Mouse (Mus musculus): ENCODE results near the gene Yjefn3.
"Not testable (repeated sequence)": the region's sequence is repeated elsewhere in the genome, so short reads cannot be mapped to it uniquely, and the experiment has no call there.

Yjefn3 gene

GRCm38 (mm10) chr8:69902163-69903062, at the start of gene Yjefn3, which contains the start of the genes Tssk6 and Ndufa13:
Gene Yjefn3 (minus strand): TSS chr8:69902712.
Gene Tssk6 (plus strand): TSS chr8:69902184.
Gene Ndufa13 (minus strand): TSS chr8:69902558.
- no peak for DNase-seq (ENCODE audit: low read depth, low spot score)

GRCm38 (mm10) chr8:69950300-69950699, 47.8 kb upstream of the Yjefn3 start:
- DNase-seq (ENCODE audit: low read depth, low spot score): no peak

GRCm38 (mm10) chr8:69942495-69942894, 40.0 kb upstream of the Yjefn3 start:
- not testable (repeated sequence) for DNase-seq (ENCODE audit: low read depth, low spot score)

GRCm38 (mm10) chr8:69940386-69940785, 37.9 kb upstream of the Yjefn3 start:
- no peak for DNase-seq (ENCODE audit: low read depth, low spot score)

- no peak for DNase-seq (ENCODE audit: low read depth, low spot score)
These were observed 37.1 kb upstream of the Yjefn3 start for GRCm38 (mm10) chr8:69939633-69940032.

- DNase-seq (ENCODE audit: low read depth, low spot score): no peak
These were observed 35.9 kb upstream of the Yjefn3 start for GRCm38 (mm10) chr8:69938245-69938982.

- DNase-seq (ENCODE audit: low read depth, low spot score): no peak
These were observed 35.0 kb upstream of the Yjefn3 start for GRCm38 (mm10) chr8:69937466-69937865.

GRCm38 (mm10) chr8:69936050-69936794, 33.7 kb upstream of the Yjefn3 start:
- peak; percentile 39 for DNase-seq (ENCODE audit: low read depth, low spot score)

- no peak for DNase-seq (ENCODE audit: low read depth, low spot score)
These were observed 32.9 kb upstream of the Yjefn3 start for GRCm38 (mm10) chr8:69935431-69935830.

- no peak for DNase-seq (ENCODE audit: low read depth, low spot score)
These were observed 32.1 kb upstream of the Yjefn3 start for GRCm38 (mm10) chr8:69934582-69934981.

GRCm38 (mm10) chr8:69933811-69934210, 31.3 kb upstream of the Yjefn3 start:
- no peak for DNase-seq (ENCODE audit: low read depth, low spot score)

GRCm38 (mm10) chr8:69926901-69927300, 24.4 kb upstream of the Yjefn3 start:
- no peak for DNase-seq (ENCODE audit: low read depth, low spot score)

- DNase-seq (ENCODE audit: low read depth, low spot score): no peak
These were observed 21.5 kb upstream of the Yjefn3 start for GRCm38 (mm10) chr8:69923986-69924385.

- no peak for DNase-seq (ENCODE audit: low read depth, low spot score)
These were observed 18.6 kb upstream of the Yjefn3 start for GRCm38 (mm10) chr8:69921141-69921540.

- no peak for DNase-seq (ENCODE audit: low read depth, low spot score)
These were observed 17.6 kb upstream of the Yjefn3 start for GRCm38 (mm10) chr8:69919876-69920662.

- DNase-seq (ENCODE audit: low read depth, low spot score): peak; percentile 81
These were observed 16.5 kb upstream of the Yjefn3 start for GRCm38 (mm10) chr8:69919010-69919409.

- DNase-seq (ENCODE audit: low read depth, low spot score): no peak
These were observed 16.0 kb upstream of the Yjefn3 start for GRCm38 (mm10) chr8:69918506-69918905.

- DNase-seq (ENCODE audit: low read depth, low spot score): no peak
These were observed 13.2 kb upstream of the Yjefn3 start for GRCm38 (mm10) chr8:69915748-69916147.

GRCm38 (mm10) chr8:69914526-69914925, 12.0 kb upstream of the Yjefn3 start:
- DNase-seq (ENCODE audit: low read depth, low spot score): no peak

- no peak for DNase-seq (ENCODE audit: low read depth, low spot score)
These were observed 10.1 kb upstream of the Yjefn3 start for GRCm38 (mm10) chr8:69912478-69913074.

GRCm38 (mm10) chr8:69911917-69912316, 9.4 kb upstream of the Yjefn3 start:
- no peak for DNase-seq (ENCODE audit: low read depth, low spot score)

All from retina, postnatal 7 days (tissue).